Mouse (Mus musculus) bone marrow macrophage, adult 2 months (primary cell): ENCODE data around the gene Ntf3. TPM values are rescaled to one million over a fixed set of nuclear protein-coding genes. Genes with fewer than 3 reads are reported as not detected.

Source experiments
- H3K27ac ChIP-seq: 2 replicates; pipeline ENCODE4 v1.5.1; 2012; ENCODE audit warnings: low read depth, low read length; ENCODE audit not compliant: insufficient read depth
- H3K4me1 ChIP-seq: 2 replicates; pipeline ENCODE4 v1.6.1; 2012; ENCODE audit warnings: low read length; ENCODE audit not compliant: control insufficient read depth, insufficient read depth
- H3K4me3 ChIP-seq: 2 replicates; pipeline ENCODE4 v1.5.1; 2012; ENCODE audit warnings: mild to moderate bottlenecking, low read length, moderate library complexity; ENCODE audit not compliant: insufficient read depth
- CTCF ChIP-seq: IDR thresholded peaks from 2 replicates; pipeline ENCODE4 v1.5.1; 2012; ENCODE audit warnings: low read depth, mild to moderate bottlenecking, low read length, moderate library complexity
- POLR2A ChIP-seq: IDR thresholded peaks from 2 replicates; pipeline ENCODE4 v1.6.1; 2012; ENCODE audit warnings: mild to moderate bottlenecking, low read depth, low read length, borderline replicate concordance
- polyA plus RNA-seq: library from polyadenylated mRNA; stranded (reverse); fragments of >200 nt; gene quantifications from 2 replicates; pipeline ENCODE4 v1.2.4, GENCODE M21; 2012; ENCODE audit not compliant: missing spikeins, insufficient read depth, insufficient read length

The Ntf3 gene
- polyA plus RNA-seq, 1 experiment = not detected

DNA sequence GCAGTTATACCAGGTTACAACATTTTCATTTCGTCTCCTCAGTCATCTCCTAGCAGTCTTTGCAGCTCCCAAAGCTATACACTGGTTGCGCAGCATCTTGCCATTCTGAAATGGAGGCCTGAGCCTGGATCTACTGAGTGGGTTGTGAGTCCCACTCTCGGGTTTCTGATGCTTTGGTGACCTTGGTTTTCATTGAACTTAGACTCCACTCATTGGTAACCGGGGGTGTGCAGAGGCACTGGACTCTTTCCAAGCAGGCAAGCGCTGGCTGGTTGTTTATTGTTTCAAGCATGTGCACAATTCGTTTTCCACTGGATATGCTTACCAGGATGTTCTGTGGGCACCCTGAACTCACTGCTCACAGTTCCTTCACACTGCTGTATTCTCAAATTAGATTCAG lies 71.7 kb downstream of the Ntf3 start:
- Histone ChIP-seq H3K4me1 (no peaks in the 10 kb centered on the region), H3K4me3 (no peak overlapping the region), H3K27ac (no peak overlapping the region)
- TF ChIP-seq POLR2A = no peak
- TF ChIP-seq CTCF = no peak

DNA sequence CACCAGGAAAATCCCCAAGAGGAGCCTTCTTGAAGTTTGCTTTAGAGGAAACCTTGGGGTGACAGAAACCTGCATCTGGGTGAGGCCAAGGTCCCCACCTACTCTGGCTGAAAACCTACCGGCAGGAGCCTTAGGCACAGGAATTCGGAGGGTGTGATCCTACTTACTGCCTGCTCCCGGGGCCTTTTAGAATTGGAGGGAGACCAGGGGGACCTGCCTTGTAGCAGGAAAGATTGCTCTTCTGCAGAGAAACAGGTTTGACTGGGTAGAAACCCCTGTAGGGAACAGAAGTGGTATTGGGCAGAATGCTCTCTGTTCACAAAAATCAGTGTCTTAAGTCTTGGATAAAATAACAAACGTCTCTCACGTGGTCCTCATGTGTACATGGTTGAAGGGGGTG lies 74.7 kb downstream of the Ntf3 start:
- H3K4me3 ChIP-seq = no peak overlapping the region
- no peaks in the 10 kb centered on the region for H3K4me1 ChIP-seq
- TF ChIP-seq CTCF (no peak), POLR2A (no peak)
- no peak overlapping the region for H3K27ac ChIP-seq

DNA sequence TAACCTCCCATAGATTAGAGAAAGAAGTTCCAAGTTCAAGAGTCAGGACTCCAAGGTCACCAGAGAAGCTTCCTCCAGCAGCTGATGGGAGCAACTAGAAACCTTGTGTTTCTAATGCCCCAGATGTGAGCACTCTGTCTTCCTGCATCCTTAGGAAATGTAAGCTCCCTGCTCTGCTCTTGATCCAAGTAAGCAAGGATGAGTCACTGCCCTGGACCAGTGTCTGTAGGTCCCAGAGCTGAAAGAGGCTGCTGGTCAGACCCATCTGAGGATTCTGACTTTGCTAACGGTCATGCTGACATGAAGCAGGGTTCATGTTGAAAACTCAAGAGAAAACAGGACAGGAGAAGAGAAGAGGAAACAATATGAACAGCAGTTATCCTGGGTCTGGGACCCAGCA lies 76.6 kb downstream of the Ntf3 start:
- Histone ChIP-seq H3K4me3 (no peak overlapping the region), H3K4me1 (no peaks in the 10 kb centered on the region), H3K27ac (no peak overlapping the region)
- no peak for TF ChIP-seq POLR2A
- no peak for TF ChIP-seq CTCF

DNA sequence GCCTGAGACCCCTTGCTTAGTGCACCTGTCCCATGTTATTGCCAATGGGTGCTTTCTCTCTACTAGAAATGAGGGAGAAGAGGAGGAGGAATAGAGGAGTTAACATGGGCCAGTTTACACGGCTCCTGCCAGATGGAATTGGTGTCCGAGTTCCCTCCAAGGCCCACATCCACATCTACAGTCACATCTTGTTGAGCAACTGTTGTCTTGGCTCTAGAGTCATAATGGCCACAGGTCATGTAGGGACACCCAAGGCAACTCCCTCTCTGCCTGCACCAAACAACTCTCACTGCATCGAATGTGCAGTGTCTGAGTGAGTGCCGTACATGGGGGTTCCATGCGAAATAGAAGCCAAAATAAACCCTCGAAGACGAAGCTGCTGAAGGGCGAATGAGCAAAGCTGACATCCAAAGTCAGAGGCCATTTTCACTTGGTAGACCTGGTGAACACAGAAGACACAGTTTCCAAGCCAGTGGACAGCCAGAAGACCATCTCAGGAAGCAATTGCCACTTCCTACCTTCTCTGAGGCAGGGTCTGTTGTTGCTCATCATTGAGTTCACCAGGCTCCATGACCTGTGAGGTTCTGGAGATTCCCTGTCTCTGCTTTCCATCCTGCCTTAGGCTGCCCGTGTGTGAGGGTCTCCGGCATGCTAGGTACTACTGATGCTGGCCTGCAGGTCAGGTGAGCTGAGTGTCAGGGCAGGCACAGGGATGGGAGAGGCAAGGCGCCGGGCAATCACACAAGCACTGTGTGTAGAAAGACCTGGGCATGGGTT lies 78.0 kb downstream of the Ntf3 start:
- Histone ChIP-seq H3K4me3 (no peak overlapping the region), H3K4me1 (no peaks in the 10 kb centered on the region), H3K27ac (no peak overlapping the region)
- no peak for TF ChIP-seq CTCF

DNA sequence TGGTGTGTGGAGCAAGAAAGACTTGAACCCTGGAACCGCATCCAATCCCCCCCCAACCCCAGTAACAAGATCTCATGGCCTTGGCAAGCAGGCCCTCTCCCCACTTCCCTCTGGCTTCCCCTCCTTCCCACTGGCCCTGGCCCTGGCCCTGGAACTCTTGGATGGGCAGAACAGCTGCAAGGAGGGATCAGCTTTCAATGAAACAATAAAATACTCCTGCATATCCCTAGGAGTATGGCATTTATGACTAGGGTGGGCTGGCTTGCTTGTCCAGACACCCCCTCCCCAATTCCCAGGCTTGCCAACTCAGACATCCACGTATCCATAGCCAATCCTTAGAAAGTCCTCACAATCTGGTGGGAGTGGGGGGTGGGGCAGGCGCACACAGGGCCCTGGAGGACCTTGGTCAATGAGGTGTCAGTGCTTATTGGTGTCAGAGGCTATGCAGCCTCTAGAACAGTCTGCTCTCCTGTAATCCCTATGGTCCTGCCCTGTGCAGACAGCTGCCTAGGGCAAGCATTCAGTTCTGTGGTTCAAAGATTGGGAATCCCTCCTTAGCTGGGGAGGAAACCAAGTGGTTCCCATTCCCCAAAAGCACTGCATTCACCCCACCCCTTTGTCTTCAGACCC lies 80.3 kb downstream of the Ntf3 start:
- H3K27ac ChIP-seq = no peak overlapping the region
- H3K4me1 ChIP-seq = no peaks in the 10 kb centered on the region
- no peak overlapping the region for H3K4me3 ChIP-seq
- TF ChIP-seq POLR2A = no peak

DNA sequence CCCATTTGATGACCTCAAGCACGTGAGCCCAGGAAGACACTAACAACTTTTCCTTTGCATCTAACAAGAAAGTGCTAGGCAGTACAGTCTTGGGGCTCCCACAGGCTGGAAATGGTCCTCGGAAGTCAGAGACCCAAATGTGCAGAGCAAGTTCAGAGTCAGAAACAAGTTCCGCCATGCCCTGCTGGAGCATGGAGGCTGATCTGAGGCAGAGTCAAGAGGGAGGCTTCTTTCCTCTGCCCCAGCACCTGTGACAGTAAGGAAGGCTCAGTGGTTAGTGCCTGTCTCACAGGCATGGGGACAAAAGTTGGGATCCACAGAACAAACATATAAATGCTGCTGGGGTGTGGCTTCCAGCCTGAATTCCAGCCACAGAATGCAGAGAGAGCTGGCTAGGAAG lies 86.2 kb downstream of the Ntf3 start:
- H3K27ac ChIP-seq = no peak overlapping the region
- no peak overlapping the region for H3K4me3 ChIP-seq
- TF ChIP-seq POLR2A (no peak), CTCF (no peak)
- no peaks in the 10 kb centered on the region for H3K4me1 ChIP-seq

DNA sequence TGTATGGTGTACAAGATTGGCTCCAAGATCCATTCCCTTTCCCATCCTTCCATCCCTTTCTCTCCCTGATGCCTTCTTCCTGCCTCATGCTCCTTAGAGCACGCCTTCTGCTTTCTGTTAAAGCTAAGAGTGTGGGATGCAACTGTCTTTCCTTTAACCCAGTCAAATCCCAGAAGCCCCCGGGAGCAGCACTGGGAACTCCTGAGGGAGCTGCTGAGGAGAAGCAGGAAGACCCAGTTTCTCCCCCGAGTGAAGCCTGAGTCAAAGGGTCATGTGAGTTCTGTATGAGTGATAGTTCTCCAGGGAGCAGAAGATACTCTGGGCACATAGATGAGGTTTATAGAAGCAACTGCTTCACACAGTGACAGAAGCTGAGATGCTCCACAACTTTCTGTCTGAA lies 109.0 kb downstream of the Ntf3 start:
- TF ChIP-seq POLR2A (no peak), CTCF (no peak)
- H3K4me3 ChIP-seq = no peak overlapping the region

DNA sequence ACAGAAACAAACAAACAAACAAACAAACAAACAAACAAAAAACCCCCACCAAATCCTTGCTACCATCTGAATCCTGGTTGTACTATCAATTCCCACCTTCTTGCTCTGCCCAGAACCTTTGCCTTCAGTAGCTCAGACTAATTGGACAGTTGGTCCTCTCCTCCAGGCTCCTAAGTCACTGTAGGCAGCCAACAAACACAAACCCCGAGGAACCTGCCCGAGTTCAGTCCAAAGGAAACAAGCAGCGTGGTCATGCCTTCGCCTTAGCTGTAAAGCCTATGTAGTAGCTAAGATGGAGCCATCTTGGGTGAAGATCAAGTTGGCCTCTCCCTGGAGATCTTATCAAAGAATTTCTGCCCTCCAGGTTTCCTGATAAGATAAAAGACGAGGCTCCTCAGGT lies 113.6 kb downstream of the Ntf3 start:
- no peaks in the 10 kb centered on the region for H3K4me1 ChIP-seq
- TF ChIP-seq CTCF (no peak), POLR2A (no peak)

More for the DNA sequence above, 109.0 kb downstream of the Ntf3 start:
- Histone ChIP-seq H3K4me1 (no peaks in the 10 kb centered on the region), H3K27ac (no peak overlapping the region)

More for the DNA sequence above, 113.6 kb downstream of the Ntf3 start:
- no peak overlapping the region for H3K4me3 ChIP-seq
- no peak overlapping the region for H3K27ac ChIP-seq
